Mouse (Mus musculus) stomach, embryonic 16.5 days (tissue): ENCODE data around the gene Urod. TPM values are rescaled to one million over a fixed set of nuclear protein-coding genes. Genes with fewer than 3 reads are reported as not detected.

Source experiments
- ATAC-seq: fragments of 200-750 bp; cut with Nextera tagmentation; 2 replicates; pipeline ENCODE4 v1.8.0; 2017; ENCODE audit warnings: moderate number of reproducible peaks, moderate TSS enrichment; ENCODE audit not compliant: insufficient read depth, low FRiP score
- H3K27ac ChIP-seq: fragments of 300-500 bp; sonication (generic); 2 replicates; pipeline ENCODE4 v1.5.1; 2014; ENCODE audit warnings: low read length
- H3K27me3 ChIP-seq: fragments of 300-500 bp; sonication (generic); 2 replicates; pipeline ENCODE4 v1.6.1; 2014; ENCODE audit warnings: low read length, control low read depth, mixed read lengths; ENCODE audit not compliant: control insufficient read depth, insufficient read depth
- H3K36me3 ChIP-seq: fragments of 300-500 bp; sonication (generic); 2 replicates; pipeline ENCODE4 v1.6.1; 2014; ENCODE audit warnings: low read length; ENCODE audit not compliant: control insufficient read depth, insufficient read depth
- H3K4me1 ChIP-seq: fragments of 300-500 bp; sonication (generic); 2 replicates; pipeline ENCODE4 v1.6.1; 2014; ENCODE audit warnings: low read length, control low read depth, mixed read lengths; ENCODE audit not compliant: control insufficient read depth, insufficient read depth
- H3K4me2 ChIP-seq: fragments of 300-500 bp; sonication (generic); 2 replicates; pipeline ENCODE4 v1.6.1; 2014; ENCODE audit warnings: low read depth, low read length, mixed read lengths
- H3K4me3 ChIP-seq: fragments of 300-500 bp; sonication (generic); replicated peaks from 2 replicates; pipeline ENCODE4 v1.5.1; 2014; ENCODE audit warnings: mild to moderate bottlenecking, low read length
- H3K9ac ChIP-seq: fragments of 300-500 bp; sonication (generic); 2 replicates; pipeline ENCODE4 v1.6.1; 2014; ENCODE audit warnings: low read length
- H3K9me3 ChIP-seq: fragments of 300-500 bp; sonication (generic); replicated peaks from 2 replicates; pipeline ENCODE4 v1.6.1; 2016; ENCODE audit warnings: low read length, control low read depth; ENCODE audit not compliant: control insufficient read depth
- WGBS: fragments of 180-500 bp; shearing (Covaris S2); extraction: QIAGEN DNeasy Blood & Tissue Kit; methylation state at CpG from one replicate; pipeline ENCODE4 v1.1.7; 2014; 5-methylcytosine and 5-hydroxymethylcytosine counted together
- polyA plus RNA-seq: library from polyadenylated mRNA; unstranded; fragments of >200 nt; fragmentation: Nextera tagmentation; extraction: Ambion mirVana; gene quantifications from 2 replicates; pipeline ENCODE4 v1.2.1, GENCODE M21; 2015

Gene Urod
- polyA plus RNA-seq, 1 experiment from 2014 or later, result 84.2 TPM

GRCm38 (mm10) chr4:117017738-117018137 lies 23.5 kb upstream of the Urod start:
- no peaks in the 10 kb centered on the region for H3K9me3 ChIP-seq
- no peak for ATAC-seq
- WGBS, result 89% methylated on average over 2 of the region's 2 CpGs
- no peak overlapping the region for H3K4me2 ChIP-seq
- no peaks in the 10 kb centered on the region for H3K36me3 ChIP-seq
- H3K4me3 ChIP-seq, result no peak overlapping the region
- H3K27ac ChIP-seq, result no peak overlapping the region
- no peaks in the 10 kb centered on the region for H3K27me3 ChIP-seq
- H3K9ac ChIP-seq, result no peak overlapping the region
- H3K4me1 ChIP-seq, result peaks cover 5% of the 10 kb centered on the region

GRCm38 (mm10) chr4:117014901-117015415 lies 20.7 kb upstream of the Urod start:
- H3K9me3 ChIP-seq, result no peaks in the 10 kb centered on the region
- H3K27me3 ChIP-seq, result no peaks in the 10 kb centered on the region
- 58% methylated on average over 4 of the region's 4 CpGs for WGBS
- no peak overlapping the region for H3K9ac ChIP-seq
- no peak for ATAC-seq
- no peak overlapping the region for H3K4me2 ChIP-seq
- no peak overlapping the region for H3K4me3 ChIP-seq
- no peak overlapping the region for H3K27ac ChIP-seq
- peaks cover under 1% of the 10 kb centered on the region; the same call in 1 of the 2 replicates for H3K4me1 ChIP-seq
- no peaks in the 10 kb centered on the region for H3K36me3 ChIP-seq

- no peak overlapping the region for H3K4me2 ChIP-seq
- no peaks in the 10 kb centered on the region for H3K4me1 ChIP-seq
- H3K36me3 ChIP-seq, result no peaks in the 10 kb centered on the region
- 82% methylated on average over 6 of the region's 6 CpGs for WGBS
- no peaks in the 10 kb centered on the region for H3K27me3 ChIP-seq
- no peak overlapping the region for H3K27ac ChIP-seq
- H3K9me3 ChIP-seq, result no peaks in the 10 kb centered on the region
- no peak overlapping the region for H3K9ac ChIP-seq
- no peak for ATAC-seq
- no peak overlapping the region for H3K4me3 ChIP-seq
Measured at GRCm38 (mm10) chr4:117013596-117013995, 19.4 kb upstream of the Urod start.

GRCm38 (mm10) chr4:117010231-117010630 lies 16.0 kb upstream of the Urod start:
- Histone ChIP-seq H3K9ac (no peak overlapping the region), H3K9me3 (no peaks in the 10 kb centered on the region), H3K27ac (no peak overlapping the region), H3K27me3 (no peaks in the 10 kb centered on the region), H3K4me3 (no peak overlapping the region), H3K4me2 (no peak overlapping the region), H3K4me1 (no peaks in the 10 kb centered on the region), H3K36me3 (no peaks in the 10 kb centered on the region)
- 86% methylated on average over 5 of the region's 5 CpGs for WGBS
- no peak for ATAC-seq

GRCm38 (mm10) chr4:117007058-117007457 lies 12.8 kb upstream of the Urod start:
- Histone ChIP-seq H3K27ac (no peak overlapping the region), H3K9me3 (no peaks in the 10 kb centered on the region), H3K36me3 (peaks cover 5% of the 10 kb centered on the region), H3K4me1 (no peaks in the 10 kb centered on the region), H3K9ac (no peak overlapping the region), H3K4me3 (no peak overlapping the region), H3K27me3 (no peaks in the 10 kb centered on the region), H3K4me2 (no peak overlapping the region)
- ATAC-seq, result no peak
- WGBS, result 60% methylated on average over 3 of the region's 3 CpGs

GRCm38 (mm10) chr4:117005611-117006400 lies 11.6 kb upstream of the Urod start:
- Histone ChIP-seq H3K9ac (no peak overlapping the region), H3K27me3 (no peaks in the 10 kb centered on the region), H3K27ac (no peak overlapping the region), H3K9me3 (no peaks in the 10 kb centered on the region), H3K4me3 (no peak overlapping the region), H3K36me3 (peaks cover 5% of the 10 kb centered on the region), H3K4me1 (no peaks in the 10 kb centered on the region), H3K4me2 (no peak overlapping the region)
- no peak for ATAC-seq
- WGBS, result 76% methylated on average over 7 of the region's 7 CpGs

GRCm38 (mm10) chr4:117004649-117005048 lies 10.4 kb upstream of the Urod start:
- no peaks in the 10 kb centered on the region for H3K9me3 ChIP-seq
- 82% methylated on average over 4 of the region's 4 CpGs for WGBS
- no peak overlapping the region for H3K4me3 ChIP-seq
- peaks cover 5% of the 10 kb centered on the region for H3K36me3 ChIP-seq
- no peak overlapping the region for H3K4me2 ChIP-seq
- no peak for ATAC-seq
- no peaks in the 10 kb centered on the region for H3K4me1 ChIP-seq
- no peak overlapping the region for H3K9ac ChIP-seq
- H3K27ac ChIP-seq, result no peak overlapping the region
- no peaks in the 10 kb centered on the region for H3K27me3 ChIP-seq

GRCm38 (mm10) chr4:117002543-117003521 lies 8.6 kb upstream of the Urod start:
- peaks cover 8% of the 10 kb centered on the region for H3K36me3 ChIP-seq
- 55% methylated on average over 38 of the region's 38 CpGs for WGBS

GRCm38 (mm10) chr4:117001957-117002356 lies 7.7 kb upstream of the Urod start:
- H3K4me3 ChIP-seq, result no peak overlapping the region
- H3K27me3 ChIP-seq, result no peaks in the 10 kb centered on the region
- no peak for ATAC-seq
- H3K9ac ChIP-seq, result no peak overlapping the region
- no peaks in the 10 kb centered on the region for H3K4me1 ChIP-seq
- H3K36me3 ChIP-seq, result peaks cover 8% of the 10 kb centered on the region
- H3K27ac ChIP-seq, result no peak overlapping the region
- no peak overlapping the region for H3K4me2 ChIP-seq
- WGBS, result 91% methylated on average over 16 of the region's 16 CpGs
- no peaks in the 10 kb centered on the region for H3K9me3 ChIP-seq

More at GRCm38 (mm10) chr4:117002543-117003521, 8.6 kb upstream of the Urod start:
- Histone ChIP-seq H3K4me1 (no peaks in the 10 kb centered on the region), H3K4me3 (no peak overlapping the region), H3K9me3 (no peaks in the 10 kb centered on the region), H3K27ac (no peak overlapping the region), H3K4me2 (peak overlapping the region; percentile 19; the same call in 1 of the 2 replicates), H3K9ac (no peak overlapping the region; the same call in 1 of the 2 replicates), H3K27me3 (no peaks in the 10 kb centered on the region)
- ATAC-seq, result peak; percentile 45; the same call in 1 of the 2 replicates
